Mouse (Mus musculus): ENCODE data around the gene Cotl1. TPM values are rescaled to one million over a fixed set of nuclear protein-coding genes. Genes with fewer than 3 reads are reported as not detected.

Gene Cotl1
- polyA plus RNA-seq, 1 experiment from 2014 or later = 100 TPM

DNA sequence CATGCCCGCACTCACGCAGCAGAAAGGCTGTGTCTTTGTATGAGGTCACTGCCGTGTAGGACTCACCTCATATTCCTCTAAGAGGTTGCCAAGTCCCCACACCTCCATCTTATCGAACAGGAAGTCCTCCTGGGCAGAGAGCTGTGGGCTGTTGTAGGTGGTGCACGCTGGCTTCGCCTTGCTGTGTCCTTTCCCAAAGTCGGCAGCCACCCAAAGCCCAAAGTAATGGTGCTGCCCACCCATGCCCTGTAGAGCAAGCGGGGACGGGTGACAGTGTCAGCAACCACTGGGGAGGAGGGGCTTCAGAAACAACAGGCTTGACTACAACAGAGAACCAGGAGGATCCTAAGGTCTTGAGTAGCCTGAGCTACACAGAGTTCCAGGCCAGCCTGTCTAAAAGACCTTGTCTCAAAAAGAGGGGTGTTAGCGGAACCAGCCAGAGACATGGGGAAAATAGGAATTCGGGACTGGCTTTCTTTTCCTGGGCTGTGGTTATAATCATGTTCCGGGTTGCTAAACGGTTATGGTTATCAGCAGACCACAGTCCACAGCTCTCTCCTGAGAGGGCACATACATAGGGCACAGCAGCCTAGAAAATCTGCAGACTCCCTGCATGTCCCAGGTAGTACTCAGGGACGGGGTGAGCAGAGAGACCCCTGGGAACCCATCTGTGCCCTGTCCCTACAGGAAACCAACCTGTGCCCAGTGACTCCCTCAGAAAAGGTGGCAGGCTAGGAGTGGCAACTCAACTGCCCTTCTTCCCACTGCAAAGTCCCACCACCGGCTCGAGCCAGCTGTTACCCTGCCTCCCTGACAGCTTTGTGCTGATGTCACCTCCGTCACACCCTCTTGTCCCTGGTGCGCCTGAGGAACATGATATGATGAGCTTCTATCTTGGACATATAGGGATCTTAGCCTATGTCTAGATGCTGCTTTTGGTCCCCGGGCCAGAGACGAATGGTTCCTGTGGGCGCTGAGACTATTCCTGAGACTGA is 77.8 kb downstream of the Cotl1 start:
- Histone ChIP-seq H3K9me3 (ENCODE audit: control insufficient read depth, low read length) (no peaks in the 10 kb centered on the region), H3K27ac (replicated peaks) (no peak overlapping the region), H3K4me3 (ENCODE audit: low read depth, low read length) (no peak overlapping the region), H3K27me3 (ENCODE audit: control insufficient read depth, insufficient read depth, low read length) (no peaks in the 10 kb centered on the region), H3K4me1 (replicated peaks; ENCODE audit: control insufficient read depth, insufficient read depth) (no peaks in the 10 kb centered on the region), H3K9ac (ENCODE audit: low read length) (no peak overlapping the region), H3K4me2 (replicated peaks; ENCODE audit: low read depth) (no peak overlapping the region), H3K36me3 (ENCODE audit: control insufficient read depth, insufficient read depth, low read length) (peaks cover 5% of the 10 kb centered on the region; the same call in 1 of the 2 replicates)
- DNase-seq (ENCODE audit: low spot score) (no peak), ATAC-seq (ENCODE audit: low FRiP score, low TSS enrichment) (no peak)
- WGBS = 88% methylated on average over 21 of the region's 21 CpGs
- TF ChIP-seq EP300 (optimal IDR thresholded peaks at IDR 0.05) (no peak), CTCF (IDR thresholded peaks at IDR 0.05; ENCODE audit: low read depth) (no peak)

DNA sequence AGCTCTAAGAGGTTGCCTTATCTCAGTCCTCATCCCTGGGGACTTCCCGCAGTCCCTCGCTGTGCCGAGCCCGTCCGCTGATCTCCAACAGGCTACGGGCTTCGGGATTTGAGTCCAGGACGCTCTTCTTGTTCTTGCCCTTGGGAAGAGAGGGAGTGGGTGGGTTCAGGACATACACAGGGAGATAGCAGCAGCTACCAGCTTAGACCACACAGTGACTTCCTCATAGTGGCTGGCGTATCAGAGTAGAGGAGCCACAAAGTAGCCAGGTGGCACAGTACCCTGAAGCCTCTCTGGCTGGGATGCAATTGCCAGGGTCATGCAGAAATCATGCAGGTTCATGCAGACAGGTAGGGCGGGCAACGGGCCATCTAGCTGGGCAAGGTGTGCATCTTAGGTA is 78.7 kb downstream of the Cotl1 start:
- no peaks in the 10 kb centered on the region for H3K4me1 ChIP-seq (replicated peaks; ENCODE audit: control insufficient read depth, insufficient read depth)
- H3K36me3 ChIP-seq (ENCODE audit: control insufficient read depth, insufficient read depth, low read length) = peaks cover 5% of the 10 kb centered on the region; the same call in 1 of the 2 replicates
- no peak for DNase-seq (ENCODE audit: low spot score)
- no peak overlapping the region for H3K4me3 ChIP-seq (ENCODE audit: low read depth, low read length)
- 90% methylated on average over 11 of the region's 11 CpGs for WGBS
- H3K9ac ChIP-seq (ENCODE audit: low read length) = no peak overlapping the region
- TF ChIP-seq CTCF (IDR thresholded peaks at IDR 0.05; ENCODE audit: low read depth) (no peak), EP300 (optimal IDR thresholded peaks at IDR 0.05) (no peak)
- no peak for ATAC-seq (ENCODE audit: low FRiP score, low TSS enrichment)
- no peaks in the 10 kb centered on the region for H3K9me3 ChIP-seq (ENCODE audit: control insufficient read depth, low read length)
- no peak overlapping the region for H3K4me2 ChIP-seq (replicated peaks; ENCODE audit: low read depth)
- no peaks in the 10 kb centered on the region for H3K27me3 ChIP-seq (ENCODE audit: control insufficient read depth, insufficient read depth, low read length)
- H3K27ac ChIP-seq (replicated peaks) = no peak overlapping the region

Other genes with a start within 250 kb of the Cotl1 start
- gene Taf1c, start 235.3 kb downstream of the Cotl1 start, polyA plus RNA-seq (2015; fragmentation: Nextera tagmentation; extraction: Ambion mirVana) = 5.9 and 6.2 TPM in 2 replicates
- not detected in 2 replicates for gene Adad2, start 227.8 kb downstream of the Cotl1 start, polyA plus RNA-seq (2015; fragmentation: Nextera tagmentation; extraction: Ambion mirVana)
- 0.49 and 0.52 TPM in 2 replicates for gene Kcng4, start 204.9 kb downstream of the Cotl1 start, polyA plus RNA-seq (2015; fragmentation: Nextera tagmentation; extraction: Ambion mirVana)
- 58.0 and 61.0 TPM in 2 replicates for gene Wfdc1, start 174.2 kb downstream of the Cotl1 start, polyA plus RNA-seq (2015; fragmentation: Nextera tagmentation; extraction: Ambion mirVana)
- 7.7 and 8.8 TPM in 2 replicates for gene Atp2c2, start 140.5 kb downstream of the Cotl1 start, polyA plus RNA-seq (2015; fragmentation: Nextera tagmentation; extraction: Ambion mirVana)
- 9.1 and 10.7 TPM in 2 replicates for gene Tldc1, start 62.1 kb downstream of the Cotl1 start, polyA plus RNA-seq (2015; fragmentation: Nextera tagmentation; extraction: Ambion mirVana)
- 9.0 and 10.0 TPM in 2 replicates for gene Klhl36, start 21.7 kb upstream of the Cotl1 start, polyA plus RNA-seq (2015; fragmentation: Nextera tagmentation; extraction: Ambion mirVana)
- gene Usp10, start 69.8 kb upstream of the Cotl1 start, polyA plus RNA-seq (2015; fragmentation: Nextera tagmentation; extraction: Ambion mirVana) = 54.5 and 57.2 TPM in 2 replicates
- gene Gm20388, start 70.3 kb upstream of the Cotl1 start, polyA plus RNA-seq (2015; fragmentation: Nextera tagmentation; extraction: Ambion mirVana) = not detected in 2 replicates
- gene Crispld2, start 151.9 kb upstream of the Cotl1 start, polyA plus RNA-seq (2015; fragmentation: Nextera tagmentation; extraction: Ambion mirVana) = 29.2 and 29.6 TPM in 2 replicates

Measured in stomach, postnatal 0 days (tissue).